Mouse (Mus musculus) gastrocnemius, postnatal 25 days (tissue): ENCODE measurements at regions not wholly inside any gene's neighbourhood (a gene's known extent, or its start where the extent isn't known, plus 50 kb on each side); places are given as distances from the start of the nearest gene placed in this dataset.

ENCODE experiments used
- DNase-seq: peaks from one replicate; pipeline ENCODE4 v3.0.0; 2022

GRCm38 (mm10) chr9:87964508-87964907 lies 233.4 kb upstream of the Tbx18 start:
- no peak for DNase-seq

DNA sequence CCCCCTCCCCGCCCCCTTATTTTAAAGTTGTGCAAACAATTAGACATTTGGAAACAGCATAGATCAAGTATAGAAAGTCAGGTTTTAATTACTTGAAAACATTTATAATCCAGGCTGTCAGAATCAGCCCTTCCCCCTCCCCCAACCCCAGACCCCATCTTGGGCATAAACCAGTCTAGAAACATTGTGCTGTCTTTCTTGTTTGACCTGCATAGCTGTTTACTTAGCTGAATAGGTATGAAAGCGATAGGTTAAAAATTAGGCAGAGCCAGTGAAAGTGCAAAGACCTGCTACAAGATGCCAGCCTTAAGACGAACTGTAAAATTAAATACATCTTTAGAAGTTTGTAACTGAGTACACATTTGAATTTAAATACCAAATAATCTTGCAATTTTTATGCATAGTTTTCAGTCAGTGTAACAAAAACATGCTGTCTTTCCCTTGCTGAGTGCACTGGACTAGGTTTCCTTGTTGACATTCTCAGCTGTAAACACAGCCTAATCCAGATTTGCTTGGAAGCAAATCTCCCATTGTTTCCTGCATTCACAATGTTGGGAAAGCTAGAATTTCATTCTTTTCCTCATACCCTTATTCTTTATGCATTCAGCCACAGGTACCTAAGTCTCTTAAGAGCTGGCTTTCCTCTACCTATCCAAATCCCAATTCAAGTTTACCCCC lies 234.2 kb upstream of the Tbx18 start:
- no peak for DNase-seq

GRCm38 (mm10) chr9:87968190-87969082 lies 237.4 kb upstream of the Tbx18 start:
- peak; percentile 41 for DNase-seq

DNA sequence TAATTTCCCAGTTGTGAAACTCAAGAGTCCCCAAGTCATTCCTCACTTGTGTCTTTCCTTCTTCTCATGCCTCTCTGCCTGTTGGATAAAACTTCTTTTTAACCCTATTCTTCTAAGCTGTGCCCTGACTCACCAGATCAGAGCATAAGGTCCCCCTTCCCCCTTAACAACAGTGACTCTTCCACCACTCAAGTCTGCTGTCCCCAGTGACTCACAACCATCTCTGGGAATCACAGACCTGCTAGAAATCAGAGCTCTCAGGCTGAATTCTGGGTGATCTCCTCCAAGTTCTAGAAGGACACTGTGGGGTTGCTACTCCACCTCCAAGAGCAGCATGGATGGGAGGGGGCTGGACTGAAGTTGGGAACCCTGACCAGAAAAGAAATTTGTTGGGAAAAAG lies 239.5 kb upstream of the Tbx18 start:
- no peak for DNase-seq

DNA sequence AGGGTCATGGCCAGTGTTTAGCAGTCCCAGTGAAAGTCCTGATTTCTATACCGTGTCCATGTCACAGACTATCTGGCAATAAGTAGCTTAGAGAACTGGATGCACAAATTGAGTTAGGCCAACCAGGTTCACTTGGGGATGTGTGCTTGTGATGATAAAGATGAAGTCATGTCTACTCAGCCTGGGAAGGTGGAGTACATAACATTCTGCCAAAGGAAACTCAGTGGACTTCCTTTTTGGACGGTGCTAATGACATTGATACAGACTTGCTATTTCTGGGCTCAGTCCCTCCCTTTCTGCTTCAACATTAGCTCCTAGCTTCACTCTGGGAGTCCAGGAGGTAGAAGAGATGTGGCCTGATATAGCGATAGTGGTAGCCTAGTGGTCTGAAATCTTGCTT lies 240.7 kb upstream of the Tbx18 start:
- no peak for DNase-seq

DNA sequence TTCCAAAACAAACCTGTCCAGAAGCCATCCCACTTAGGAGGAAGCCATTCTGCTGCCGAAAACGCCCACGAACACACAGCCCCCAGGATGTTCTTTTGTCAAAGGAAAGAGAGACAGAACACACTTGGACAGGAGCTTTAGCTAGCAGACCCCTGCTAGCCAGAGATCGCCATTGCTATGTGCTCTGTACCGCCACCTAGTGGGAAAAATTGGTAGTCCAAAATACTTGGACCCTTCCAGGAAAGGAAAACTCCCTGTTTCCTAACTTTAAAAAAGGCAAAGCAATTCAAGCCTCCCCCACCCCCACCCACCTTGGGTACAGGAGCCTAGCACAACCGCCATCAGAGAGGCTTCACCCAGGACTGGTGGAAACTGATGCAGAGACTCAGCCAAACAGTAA lies 242.5 kb upstream of the Tbx18 start:
- no peak for DNase-seq

- DNase-seq, result no peak
These were observed 253.8 kb upstream of the Tbx18 start for GRCm38 (mm10) chr9:87984910-87985309.

DNA sequence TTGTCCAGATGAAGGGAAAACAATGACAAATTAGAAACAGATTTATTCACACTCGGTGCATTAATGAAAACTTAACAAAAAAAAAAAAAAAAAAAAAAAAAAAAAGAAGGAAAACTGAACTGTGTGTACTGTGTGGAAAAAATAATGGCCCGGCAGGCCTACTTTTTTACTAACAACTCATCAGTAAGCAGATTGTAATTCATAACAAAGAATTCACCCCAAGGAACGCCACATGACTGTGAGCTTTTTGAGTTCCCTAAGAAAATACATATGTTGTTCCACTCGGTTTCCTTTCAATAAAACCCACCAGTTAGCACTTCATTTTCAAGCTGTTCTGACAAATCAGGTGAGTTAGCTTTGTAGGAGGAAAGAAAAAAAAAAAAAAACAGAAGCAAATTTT lies 254.4 kb upstream of the Tbx18 start:
- DNase-seq, result no peak

DNA sequence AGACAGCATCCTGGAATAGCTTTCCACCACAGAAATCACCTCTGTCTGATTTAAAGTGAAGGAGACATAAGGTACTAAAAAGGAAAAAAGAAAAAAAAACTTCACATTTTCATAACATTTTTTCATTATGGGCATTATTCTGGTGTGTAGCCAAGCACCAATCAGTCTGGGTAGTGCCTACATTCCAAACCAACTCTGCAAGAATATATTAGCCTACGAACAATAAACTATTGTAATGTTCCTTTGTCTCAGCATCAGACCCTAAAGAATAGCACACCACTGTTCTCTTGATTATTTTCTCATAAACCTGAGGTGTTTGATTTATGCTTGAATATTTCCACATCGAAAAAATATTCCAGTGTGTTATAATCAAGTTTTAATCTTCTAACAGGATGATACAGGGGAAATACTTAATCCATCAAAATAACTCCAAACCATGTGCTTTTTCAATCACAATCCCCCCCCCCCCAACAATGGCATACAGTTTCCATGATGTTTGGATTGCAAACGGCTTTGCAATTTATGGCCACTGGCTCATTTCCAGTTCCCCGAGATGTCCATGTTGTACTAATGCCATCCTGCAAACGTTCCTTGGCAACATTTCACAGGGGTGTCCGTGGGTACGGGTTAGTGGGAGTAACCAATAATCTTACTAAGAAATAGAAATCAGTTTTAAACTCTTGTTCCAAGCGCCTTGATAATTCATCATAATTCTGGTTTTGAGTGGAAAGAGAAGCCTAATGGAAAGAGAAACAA lies 275.1 kb upstream of the Tbx18 start:
- no peak for DNase-seq

DNA sequence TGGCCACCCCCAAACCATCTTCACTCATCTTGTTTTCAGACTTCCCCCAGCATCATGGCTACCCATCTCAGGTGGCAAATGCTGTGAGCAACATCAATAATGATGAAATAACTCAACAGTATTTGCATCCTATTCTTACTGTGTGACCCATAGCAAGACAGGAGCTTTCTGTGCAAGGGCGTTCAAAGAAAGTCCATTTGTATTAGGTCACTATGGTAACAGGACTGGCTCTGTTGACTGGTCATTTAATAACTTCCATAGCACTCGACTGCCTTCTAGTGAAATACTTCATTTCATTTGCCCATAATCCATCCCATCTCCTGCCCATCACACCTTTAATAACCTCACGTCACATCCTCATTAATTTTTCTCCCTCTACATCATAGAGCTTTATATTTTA lies 292.7 kb upstream of the Tbx18 start:
- DNase-seq, result no peak

GRCm38 (mm10) chr9:88025936-88026335 lies 294.9 kb upstream of the Tbx18 start:
- no peak for DNase-seq

- no peak for DNase-seq
These were observed 296.4 kb upstream of the Nt5e start for GRCm38 (mm10) chr9:88030509-88031148.

- DNase-seq, result no peak
These were observed 289.4 kb upstream of the Nt5e start for GRCm38 (mm10) chr9:88037560-88037959.

DNA sequence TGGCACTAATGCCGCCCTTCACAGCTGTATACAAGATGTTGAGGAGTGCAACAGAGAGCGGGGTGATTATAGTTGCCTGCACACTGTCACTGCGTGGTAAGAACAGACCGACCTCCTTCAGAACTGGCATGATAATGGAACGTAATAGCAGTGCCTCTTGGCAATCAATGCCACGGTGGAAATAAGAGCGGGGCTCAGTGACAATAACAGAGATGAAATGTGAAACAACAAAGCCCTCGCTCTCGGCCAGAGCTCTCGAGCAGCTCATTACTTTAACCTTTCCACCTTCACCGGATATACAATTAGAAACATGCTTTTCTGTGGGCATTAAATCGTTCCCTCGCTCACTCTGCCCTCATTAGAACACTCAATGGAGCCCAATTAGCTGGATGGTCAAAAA lies 277.7 kb upstream of the Nt5e start:
- no peak for DNase-seq

GRCm38 (mm10) chr9:88049792-88050191 lies 277.2 kb upstream of the Nt5e start:
- DNase-seq, result no peak

GRCm38 (mm10) chr9:88058551-88058950 lies 268.4 kb upstream of the Nt5e start:
- no peak for DNase-seq

DNA sequence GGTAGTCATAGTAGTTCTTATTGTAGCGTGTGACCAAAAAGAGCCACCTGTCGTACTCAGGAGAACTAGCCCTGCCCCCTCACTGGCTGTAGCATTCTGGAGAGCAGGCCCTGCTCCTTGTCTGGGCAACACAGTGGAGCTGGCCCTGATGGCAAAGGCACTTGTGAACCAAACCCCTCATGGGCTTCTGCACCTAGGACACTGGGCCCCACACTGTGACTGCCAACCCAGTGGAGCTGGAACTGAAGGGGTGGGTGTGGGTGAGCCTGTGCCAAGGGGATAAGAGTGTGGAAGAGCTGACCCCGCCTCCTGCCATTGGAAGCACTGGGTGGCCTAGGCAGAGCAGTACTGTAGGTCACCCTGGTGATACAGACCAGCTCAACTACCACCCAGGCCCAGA lies 268.0 kb upstream of the Nt5e start:
- no peak for DNase-seq

GRCm38 (mm10) chr9:88063973-88064676 lies 262.9 kb upstream of the Nt5e start:
- no peak for DNase-seq

DNA sequence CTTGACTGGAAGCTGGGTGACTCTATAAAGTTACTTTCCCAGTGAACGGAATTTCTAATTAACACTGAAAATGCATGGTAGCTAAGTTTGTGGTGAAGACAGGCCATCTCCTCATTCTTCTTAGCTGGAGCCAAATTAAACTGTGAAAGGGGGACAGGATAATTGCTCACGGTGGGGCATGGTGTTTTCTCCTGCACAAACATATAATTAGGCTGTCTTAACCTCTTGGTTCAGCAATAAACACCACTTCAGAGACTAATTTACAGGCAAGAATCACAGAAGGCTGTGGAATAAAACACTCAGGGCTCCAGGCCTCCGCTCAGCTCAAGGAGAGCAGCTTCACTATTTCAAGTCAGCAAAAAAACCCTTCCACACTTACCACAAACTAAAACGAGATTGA lies 261.9 kb upstream of the Nt5e start:
- no peak for DNase-seq

DNA sequence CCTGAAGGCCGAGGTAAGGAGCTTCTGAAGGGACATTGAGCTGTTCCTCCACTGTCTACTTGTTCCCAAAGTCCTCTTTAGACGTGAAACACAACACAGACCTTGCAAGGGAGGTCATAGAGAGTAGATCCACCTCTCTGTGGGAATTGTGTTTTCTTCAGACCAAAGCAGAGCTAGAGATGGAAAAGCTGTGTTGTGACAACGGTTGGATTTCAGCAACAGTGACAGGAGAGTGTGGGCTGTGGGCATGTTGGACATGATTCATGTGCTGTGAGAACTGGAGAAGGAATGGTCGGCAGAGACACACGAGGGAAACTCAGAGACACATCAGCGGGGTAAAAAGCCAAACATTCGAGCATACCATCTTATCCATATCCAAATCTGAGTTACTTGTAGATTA lies 261.2 kb upstream of the Nt5e start:
- DNase-seq, result no peak

- DNase-seq, result no peak
These were observed 258.7 kb upstream of the Nt5e start for GRCm38 (mm10) chr9:88068322-88068721.

GRCm38 (mm10) chr9:88068881-88069304 lies 258.1 kb upstream of the Nt5e start:
- no peak for DNase-seq
